Mouse (Mus musculus): ENCODE data around the gene Dohh.
A peak's percentile ranks its signal among the peaks of the same experiment; 100 is the strongest.

The Dohh gene

DNA sequence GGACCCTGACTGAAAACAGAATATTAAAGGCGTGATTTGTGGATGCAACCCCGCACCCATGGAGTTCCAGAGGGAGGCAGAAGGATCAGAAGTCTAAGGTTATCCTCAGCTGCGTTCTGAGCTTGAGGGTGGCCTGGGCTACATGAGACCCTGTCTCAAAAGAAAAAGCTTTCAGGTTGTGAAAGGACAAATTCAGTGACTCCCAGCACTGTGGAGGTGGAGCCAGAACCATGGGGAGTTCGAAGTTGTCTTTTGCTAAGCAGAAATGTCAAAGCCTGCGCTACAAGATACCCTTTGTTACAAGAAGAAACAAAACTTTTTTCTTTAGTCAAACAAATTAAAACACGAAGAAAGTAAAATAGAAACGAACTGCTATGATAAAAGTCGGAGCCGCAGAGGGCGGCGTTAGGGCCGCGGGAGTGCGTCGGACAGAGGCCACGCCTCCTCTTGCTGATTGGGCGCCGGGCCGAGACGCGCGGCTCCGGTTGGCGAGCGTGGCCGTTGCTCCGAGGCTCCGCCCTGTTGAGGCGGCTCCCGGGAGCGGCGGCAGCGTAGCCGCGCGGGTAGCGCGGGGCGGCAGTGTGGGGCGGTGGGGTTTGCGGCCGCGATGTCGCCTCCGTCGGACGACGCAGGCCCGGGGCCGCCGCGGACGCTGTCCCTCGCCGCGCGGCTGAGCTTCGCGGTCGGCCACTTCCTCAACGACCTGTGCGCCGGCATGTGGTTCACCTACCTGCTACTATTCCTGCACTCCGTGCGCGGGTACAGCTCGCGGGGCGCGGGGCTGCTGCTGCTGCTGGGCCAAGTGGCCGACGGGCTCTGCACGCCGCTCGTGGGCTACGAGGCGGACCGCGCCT, 27.0 kb upstream of the Dohh start, which contains the start of gene Mfsd12:
Gene Mfsd12, plus strand, starts transcription at position 501 of the 854 bp plus-strand sequence.
- DNase-seq = peak; percentile 85 to 87

DNA sequence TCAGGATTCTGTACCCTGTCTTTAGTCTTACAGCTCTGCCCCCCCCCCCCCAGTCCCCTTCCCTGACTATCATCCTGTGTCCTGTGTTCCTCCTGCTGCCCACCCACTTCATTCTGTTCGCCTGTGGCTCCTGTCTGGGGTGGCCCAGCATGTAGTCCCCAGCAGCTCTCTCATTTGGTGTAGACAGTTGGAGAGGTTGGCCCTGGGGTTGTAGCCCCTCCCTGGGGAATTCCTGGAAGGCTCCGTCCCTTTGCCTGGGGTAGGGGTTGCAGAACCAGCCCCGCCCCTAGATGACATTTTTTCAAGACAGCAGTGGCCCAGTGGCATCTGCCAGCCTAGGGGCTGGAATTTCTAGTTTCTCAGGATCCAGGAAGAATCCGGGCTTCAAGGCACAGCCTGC, 26.0 kb upstream of the Dohh start:
- DNase-seq = no peak

DNA sequence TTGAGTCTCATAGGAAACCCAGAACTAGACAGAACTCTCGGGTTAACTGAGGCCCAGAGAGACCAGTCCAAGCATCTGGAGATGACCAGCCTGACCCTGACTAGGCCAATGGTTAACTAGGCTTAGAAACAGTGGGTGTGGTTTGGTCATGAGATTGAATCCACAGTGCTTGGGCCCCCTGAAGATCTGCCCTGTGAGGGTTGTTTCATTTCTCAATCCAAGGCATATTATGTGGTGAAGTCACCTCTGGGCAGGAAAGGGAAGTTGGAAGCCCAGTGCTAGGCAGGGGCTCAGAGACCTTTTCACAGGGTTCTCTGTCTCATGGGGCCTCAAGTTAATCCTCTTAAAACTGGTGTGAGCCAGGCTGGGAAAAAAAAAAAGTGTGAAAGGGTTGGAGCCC, 25.4 kb upstream of the Dohh start:
- no peak for DNase-seq

DNA sequence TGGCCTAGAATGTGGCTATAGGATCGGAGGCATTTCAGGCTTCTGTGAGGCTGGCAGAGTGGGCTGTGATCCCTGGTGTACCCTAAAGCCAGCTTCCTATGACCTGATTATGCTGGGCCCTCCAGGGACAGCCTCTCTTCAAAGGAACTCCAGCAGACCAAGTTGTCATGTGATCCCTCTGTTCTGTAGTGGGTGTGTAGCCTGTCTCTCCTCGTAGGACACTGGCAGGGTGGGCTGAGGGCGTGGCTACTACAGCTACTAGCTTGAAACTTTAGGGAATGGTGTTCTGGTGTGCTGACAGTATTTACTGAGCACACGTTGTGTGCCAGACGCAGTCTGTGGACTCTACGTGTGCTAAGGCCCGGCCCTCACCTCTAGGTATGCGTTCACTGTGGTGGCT, 23.5 kb upstream of the Dohh start:
- DNase-seq = no peak

DNA sequence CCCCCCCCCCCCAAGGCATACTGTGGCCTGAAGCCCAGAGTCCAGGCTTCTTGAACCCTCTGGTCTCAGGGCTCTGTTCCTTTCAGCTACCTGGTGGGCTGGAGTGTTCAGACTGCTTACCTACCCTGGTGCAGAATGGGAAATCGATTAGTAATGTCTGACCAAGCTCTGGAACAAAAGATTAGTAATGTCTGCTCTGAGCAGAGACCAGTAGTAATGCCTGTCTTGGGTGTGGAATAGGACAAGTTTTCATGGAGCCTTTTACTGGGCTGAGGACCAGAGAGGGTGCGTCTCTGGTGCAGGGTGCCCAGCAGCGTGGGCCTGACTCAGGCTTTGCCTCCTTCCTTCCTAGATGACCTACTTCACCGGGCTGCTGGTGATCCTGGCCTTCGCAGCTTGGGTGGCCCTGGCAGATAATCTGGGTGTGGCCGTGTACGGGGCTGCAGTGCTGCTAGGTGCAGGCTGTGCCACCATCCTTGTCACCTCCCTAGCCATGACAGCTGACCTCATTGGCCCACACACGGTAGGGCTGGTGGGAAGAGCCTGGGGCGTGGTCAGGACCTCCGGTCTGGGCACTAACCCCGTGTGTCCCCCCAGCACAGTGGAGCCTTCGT, 21.8 kb upstream of the Dohh start:
- no peak for DNase-seq

DNA sequence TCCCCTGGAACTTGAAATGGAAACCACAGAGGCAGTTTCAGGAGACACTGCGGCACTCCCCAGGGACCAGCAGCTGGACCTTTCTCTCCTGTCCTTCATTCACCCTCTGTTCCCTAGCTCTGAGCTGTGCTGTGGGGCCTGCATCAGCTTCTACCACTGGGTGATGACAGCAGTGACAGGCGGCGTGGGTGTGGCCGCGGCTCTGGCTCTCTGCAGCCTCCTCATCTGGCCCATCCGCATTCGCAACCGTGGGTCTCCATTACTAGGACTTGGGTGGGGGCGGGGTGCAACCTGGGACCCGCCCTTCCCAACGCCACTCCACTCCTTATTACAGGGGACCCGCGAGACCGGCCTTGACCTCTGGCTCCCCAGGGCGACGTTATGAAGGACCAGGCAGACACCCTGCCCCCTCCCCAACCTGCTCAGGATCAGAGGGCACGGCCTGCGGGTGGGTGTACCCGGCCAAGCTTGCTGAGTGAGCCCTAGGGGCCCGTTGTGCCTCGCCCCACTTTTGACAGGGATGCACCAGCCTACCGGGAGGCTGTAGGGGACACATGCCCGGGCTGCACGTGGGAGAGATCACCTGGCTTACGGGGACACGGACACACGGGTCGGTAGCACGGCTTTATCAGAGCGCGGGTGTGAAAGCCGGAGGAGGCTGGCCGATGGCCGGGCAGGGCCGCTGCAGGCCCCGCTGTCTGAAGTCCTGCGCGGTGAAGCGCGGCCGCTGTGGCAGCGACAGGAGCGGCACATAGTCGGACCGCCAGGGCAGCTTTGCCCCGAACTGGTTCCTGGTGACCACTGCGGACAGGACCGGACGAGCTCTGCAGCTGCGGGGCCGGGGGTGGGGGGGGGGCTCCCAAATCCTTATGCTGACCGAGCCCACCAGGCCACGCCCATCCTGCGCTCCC, 20.5 kb upstream of the Dohh start:
- DNase-seq = no peak

DNA sequence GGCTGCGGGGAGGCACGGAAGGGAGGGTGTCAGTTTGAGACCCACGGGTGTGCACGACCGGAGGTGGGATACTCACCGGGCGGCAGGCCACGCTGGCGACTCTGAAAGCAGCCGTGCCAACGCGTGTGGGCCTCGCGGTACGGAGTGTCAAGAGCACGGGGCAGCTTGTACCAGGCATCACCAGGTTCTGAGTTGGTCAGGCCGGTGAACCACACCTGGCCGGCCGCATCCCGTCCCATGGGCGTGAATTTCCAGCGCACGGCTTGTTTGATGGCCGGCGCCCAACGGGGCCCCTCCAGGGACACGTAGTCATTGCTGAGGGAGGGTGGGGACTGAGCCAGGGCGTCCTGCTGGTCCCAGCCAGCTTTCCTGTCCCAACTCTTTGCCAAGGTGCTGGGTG, 19.6 kb upstream of the Dohh start:
- DNase-seq = no peak

DNA sequence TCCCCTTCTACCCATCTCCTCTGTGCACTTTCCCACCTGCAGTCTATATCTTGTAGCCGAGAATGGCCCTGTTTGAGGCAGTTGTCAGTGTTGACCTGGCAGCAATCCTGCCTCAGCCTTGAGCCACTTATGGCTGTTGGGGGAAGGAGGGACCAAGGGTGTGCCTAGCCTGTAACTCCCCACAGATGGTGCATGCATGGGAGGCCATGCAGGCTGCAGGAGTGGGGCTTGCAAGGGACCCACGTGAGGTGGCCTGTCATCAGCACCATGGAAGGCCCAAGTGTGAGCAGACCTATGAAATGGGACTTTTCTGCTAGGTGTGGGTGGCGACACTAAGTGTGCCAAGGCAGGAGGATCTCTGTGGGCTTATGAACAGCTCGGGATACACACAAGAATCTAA, 19.2 kb upstream of the Dohh start:
- DNase-seq = no peak

DNA sequence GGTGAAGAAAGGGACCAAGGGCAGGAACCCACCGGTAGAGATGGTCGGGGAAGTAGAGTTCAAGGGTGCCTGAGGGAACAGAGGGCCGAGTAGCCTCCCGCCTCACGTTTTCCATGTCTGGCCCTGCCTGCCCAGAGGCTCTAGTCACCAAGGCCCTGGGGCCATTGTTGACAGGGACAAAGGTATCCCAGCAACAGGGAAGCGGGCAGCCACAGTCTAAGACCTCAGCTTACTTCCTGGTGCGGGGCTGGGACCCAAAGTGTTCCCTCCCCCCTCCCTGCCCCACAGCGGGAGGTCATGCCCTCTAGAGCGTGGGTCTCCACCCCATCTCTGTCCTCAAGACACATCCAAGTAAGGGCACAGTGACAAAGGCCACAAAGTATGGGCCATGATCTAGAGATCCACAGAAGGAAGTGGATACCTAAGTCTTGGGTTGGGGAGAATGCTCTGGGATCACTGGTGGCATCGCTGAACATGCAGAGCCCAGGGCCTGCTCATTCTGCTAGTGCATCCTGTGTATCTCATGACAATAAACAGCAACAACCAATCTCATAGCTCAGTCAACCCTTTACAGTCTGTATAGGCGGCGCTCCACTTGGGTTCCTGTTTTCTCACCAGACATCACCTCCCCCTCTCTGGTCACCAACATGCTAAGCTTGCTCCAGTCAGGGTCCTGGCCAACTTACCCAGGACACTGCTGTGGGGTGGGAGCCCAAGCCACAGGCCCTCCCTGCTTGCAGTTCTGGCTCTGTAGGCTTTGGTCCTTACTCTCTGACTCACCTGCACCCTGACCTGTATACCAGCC, 18.4 kb upstream of the Dohh start, which contains the start of gene 4930404N11Rik:
Gene 4930404N11Rik, minus strand, starts transcription at position 145 of the 805 bp plus-strand sequence.
- no peak for DNase-seq

DNA sequence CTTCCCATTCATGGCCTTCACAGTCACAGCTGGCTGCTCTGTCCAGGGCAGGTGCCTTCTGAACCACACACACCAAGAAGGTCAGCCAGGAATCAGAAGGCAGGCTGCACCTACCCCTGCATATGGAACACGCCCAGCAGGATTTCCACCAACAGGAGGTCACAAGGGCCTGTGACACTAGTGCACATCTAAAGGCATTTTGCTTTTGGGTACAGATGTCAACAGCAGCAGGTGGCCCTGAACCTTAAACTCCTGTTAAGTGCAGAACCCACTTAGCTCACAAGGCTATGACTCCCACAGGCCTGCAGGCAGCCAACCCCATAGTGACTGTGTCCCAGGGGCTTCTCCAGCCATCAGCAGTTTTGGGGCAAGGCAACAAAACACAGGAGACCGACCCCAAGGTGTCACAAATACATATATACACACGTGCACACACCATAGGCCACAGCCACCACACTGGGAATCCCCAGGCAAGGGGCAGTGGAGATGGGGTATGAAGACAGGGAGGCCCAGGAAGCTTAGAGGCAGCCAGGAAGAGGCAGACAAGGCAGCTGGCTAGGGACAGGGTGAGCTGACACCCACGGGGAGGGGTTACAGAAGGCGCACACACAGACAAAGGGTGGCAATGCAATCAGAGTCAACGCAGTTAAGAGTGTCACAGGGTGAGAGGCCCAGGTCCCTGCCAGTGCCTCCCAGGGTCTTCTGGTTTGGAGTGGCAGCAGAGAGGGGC, 17.6 kb upstream of the Dohh start:
- no peak for DNase-seq

DNA sequence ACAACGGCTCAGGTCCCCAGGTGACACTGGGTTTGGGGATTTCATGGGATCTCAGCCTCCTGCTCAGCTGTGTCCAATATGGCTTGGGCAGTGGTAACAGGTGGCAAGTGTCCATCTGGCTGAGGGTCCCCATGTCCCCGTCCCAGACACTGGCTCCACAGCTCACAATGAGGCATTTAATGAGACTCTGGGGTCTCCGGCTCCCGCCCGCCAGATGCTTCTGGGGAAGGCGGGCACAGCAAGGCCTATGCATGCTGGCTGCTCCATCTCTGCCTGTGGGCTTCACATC, 17.1 kb upstream of the Dohh start:
- DNase-seq = no peak

DNA sequence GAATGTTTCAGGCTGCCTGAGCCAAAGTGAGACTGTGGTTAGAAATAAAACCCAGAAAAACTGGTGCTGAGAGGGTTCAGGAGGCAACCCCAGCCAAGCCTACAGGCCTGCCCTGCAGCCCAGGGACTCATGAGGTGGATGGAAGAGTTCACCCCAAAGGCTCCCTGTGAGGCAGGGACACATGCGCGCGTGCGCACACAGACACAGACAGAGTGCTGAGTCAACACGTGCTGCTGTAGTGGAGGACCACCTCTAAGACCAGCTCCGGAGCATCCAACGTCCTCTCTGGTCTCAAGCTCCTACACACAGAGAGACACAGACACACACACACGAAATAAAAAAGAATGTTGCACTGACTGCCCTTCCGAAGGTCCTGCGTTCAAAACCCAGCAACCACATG, 8.9 kb upstream of the Dohh start:
- no peak for DNase-seq

DNA sequence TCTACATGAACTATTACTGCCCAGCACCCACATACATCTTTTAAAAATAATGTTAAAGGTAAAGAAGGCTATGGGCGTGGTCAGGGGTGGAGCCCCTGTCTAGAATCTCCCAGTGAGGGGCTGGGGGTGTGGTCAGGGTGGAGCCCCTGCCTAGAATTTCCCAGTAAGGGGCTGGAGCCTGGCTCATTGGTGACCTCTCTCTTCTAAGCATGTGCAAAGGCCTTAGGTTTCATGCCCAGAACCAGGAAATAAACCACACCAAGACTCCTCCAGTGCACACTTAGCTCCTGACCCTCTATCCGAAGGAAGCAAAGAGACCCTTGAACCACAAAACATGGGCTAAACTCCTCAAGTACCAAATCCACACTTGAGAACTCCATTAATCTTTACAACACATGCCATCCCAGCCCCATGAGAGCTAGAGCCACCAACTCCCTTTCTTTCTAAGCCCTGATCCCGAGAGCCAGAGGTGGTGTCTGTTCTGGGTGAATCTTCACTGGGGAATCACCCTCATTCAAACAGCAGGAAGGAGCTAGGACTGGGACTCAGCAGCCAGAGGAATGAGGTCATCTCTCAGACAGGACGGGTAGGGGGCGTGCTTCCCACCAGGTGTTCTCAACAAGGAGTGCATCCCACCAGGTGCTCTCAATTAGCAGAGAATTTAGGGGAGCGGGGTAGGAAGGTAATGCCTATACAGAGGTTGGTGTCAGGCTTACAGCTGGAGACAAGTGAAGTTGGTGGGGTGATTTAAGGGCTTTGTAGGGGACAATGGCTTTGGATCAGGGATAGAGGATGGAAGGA, 7.5 kb upstream of the Dohh start:
- no peak for DNase-seq

DNA sequence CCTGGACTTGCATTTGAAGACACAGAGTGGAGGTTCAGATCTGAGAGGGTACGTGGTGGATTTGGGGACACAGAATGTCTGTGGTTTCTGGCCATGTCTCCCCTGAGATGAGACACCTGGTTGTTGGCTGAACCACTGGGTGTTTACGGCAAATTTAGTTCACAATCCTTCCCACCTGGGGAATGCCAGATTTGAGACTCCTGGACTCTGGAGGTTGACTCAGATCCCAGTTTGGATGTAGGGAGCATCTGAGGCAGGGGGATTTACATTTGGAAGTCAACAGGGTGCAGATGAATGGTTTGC, 6.9 kb upstream of the Dohh start:
- DNase-seq = no peak

DNA sequence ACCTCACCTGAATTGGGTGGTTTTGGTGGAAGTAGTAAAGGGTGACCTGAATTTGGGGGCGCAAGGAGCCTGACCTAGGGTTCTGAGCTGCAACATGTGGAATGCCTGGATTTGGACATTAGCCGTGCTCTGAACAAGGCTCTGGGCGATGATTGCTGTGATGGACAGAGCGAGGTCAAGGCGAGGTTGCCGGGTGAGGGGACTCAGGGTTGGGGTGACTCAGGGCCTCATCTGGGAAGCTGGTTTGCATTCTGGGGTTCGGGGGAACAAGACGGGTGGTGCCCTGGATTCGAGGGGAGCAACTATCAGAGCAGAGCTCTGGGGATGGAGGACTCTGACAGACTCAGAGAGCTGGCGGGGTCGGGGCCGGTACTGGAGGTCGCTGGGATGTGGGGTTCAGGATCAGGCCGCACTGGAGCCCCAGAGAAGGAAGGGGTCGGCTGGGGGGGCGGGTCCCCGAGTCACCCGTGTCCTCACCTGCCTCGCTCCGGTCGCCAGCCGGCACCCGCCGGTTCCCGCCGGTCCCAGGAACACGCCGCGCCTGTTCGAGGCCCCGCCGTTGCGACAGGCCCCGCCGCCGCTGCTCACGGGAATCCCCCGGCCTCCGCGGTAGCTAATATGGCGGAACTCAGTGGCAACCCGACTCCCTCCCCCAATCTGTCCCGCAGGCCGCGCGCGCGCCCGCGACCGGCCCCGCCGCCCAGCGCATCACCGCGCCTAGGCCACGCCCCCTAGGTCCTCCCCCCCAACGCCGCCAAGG, 6.3 kb upstream of the Dohh start, which contains the start of gene Fzr1:
Gene Fzr1, minus strand, starts transcription at position 724 of the 760 bp plus-strand sequence.
- no peak for DNase-seq

DNA sequence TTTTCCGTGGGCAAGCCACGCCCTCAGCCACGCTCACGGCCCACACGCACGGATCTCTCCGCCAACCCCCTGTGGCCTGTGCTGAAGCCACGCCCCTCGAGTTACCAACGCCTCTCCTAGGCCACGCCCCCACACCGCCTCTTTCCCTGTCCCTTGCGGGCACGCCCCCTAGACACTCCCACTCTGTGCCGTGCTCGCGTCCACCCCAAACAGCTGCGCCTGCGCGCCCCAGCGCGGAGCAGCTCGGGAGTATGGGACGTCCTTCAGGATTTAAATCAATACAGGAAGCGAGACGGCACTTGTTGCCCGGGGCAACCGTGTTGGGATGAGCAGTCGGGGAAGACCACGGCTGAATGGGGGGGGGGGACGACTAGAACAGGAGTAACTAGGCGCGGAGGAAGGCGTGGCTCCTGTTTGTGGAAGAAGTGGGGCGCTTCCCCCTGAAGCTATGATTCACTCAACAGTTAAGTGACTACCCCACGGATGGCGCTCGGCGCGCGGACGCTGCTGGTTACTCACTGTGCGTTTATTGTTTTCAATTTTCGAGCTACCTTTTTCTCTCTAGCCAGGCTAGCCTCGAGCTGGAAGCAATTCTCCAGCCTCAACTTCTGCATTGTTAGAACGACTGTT, 5.6 kb upstream of the Dohh start:
- DNase-seq = peak; percentile 100

DNA sequence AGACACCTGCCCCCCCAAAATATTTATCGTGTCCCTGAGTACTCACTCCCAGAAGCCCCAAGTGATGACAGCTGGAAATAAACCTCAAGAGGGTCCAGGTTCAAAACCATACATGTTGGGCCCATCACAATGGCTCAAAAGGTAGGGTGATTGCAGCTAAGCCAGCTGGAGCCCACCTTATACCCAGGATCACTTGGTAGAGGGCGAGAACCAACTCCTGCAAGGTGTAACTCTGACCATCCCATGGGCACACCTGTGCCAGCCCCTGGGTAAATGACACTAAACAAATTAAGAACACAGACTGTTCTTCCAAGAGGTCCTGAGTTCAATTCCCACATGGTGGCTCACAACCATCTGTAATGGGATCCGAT, 5.1 kb upstream of the Dohh start:
- DNase-seq = no peak

DNA sequence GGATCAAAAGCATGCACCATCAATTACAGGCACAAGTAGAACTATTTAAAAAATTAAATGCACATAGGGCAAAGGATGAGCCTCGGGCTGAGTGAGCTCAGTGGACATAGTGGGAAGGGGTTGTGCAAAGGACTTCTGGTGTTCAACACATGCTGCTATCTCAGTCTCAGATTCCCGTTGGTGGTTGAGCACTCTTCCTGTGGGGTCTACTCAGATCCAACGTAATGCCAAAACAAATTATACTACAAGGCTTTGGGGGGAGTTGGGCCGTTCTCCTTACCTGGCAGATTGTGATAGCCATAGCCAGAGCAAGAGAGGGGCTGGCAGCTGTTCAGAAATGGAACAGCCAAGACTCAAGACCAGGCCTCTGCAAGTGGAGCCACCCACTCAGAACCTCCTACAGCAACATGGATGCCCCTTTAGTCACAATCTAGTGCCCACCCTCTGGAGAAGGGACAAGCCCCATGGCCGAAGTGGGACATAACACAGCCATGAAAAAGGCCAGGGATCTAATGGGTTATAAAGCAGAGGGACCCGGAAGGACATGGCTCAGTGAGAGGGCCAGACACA, 4.3 kb upstream of the Dohh start:
- DNase-seq = no peak

DNA sequence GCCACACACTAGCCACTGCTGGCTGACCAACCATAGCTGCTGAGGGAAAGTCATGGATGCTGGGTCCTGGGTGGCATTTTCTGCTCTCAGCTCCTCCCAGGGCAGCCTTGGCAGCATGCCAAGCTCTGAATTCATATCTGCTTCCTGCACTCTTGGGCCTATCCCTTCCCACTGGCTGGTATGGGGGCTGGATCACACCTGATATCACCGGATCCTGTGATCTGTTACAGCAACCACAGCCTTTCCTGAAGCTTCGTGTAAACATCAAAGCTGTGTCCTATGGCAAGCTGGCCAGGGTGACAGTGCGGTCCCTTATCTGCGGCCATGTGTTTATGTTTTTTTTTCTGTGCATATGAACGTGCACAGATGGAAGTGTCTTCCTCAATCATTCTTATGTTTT, 2.2 kb upstream of the Dohh start:
- DNase-seq = no peak

DNA sequence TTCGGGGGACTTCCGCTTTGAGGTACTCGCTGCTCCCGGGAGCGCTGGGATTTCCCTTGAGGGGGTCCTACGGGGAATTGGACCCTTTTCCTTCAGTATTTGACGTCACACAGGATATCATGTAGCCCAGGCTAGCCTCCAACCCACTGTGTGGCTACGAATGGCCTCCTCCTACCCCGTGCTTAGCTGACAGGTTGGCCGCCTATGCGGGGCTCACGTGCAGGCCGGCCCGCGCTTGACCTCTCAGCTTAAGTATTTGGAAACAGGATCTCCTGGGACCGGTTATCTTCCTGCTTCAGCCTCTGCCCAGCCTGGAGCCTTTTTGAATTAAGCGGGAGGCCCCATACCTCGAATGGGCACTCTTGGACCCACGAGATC, 366 bp downstream of the Dohh start:
- no peak for DNase-seq

All from B cell, adult 2 months (primary cell).